Mouse (Mus musculus) lung, adult 2 months (tissue): ENCODE data around the gene Abhd16b.

Source experiments
- CTCF ChIP-seq: fragments of 200-500 bp; IDR thresholded peaks from 2 replicates; pipeline ENCODE4 v1.5.1; 2011; ENCODE audit warnings: mild to moderate bottlenecking, low read length, control low read depth; ENCODE audit not compliant: insufficient read depth
- POLR2A ChIP-seq: fragments of 200-500 bp; IDR thresholded peaks from 2 replicates; pipeline ENCODE4 v1.6.1; 2011; ENCODE audit warnings: low read depth, mild to moderate bottlenecking, control low read depth, low read length, borderline replicate concordance; ENCODE audit errors: extremely low read depth

DNA sequence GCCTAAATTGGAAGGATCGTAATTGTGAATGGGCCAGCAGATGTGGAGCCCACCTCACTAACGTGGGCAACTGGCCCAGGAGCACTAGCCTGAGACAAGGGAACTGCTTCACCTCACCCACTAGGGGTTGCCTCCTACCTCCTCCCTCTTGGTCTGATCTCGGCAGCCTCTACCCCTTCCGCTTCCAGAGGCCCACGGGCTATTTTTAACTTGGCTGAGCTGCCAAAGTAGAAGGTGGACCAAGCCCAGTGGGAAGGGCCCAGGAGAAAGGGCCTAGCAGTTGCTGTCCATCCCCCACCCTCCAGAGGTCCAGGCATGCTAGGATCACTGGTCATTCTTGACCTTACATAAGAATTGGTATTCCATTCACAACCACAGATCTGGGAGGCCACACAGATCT, 21.8 kb upstream of the Abhd16b start:
- no peak for TF ChIP-seq POLR2A
- no peak for TF ChIP-seq CTCF
